Mouse (Mus musculus) cortical plate, adult 2 months (tissue): ENCODE measurements around the gene Rasl10a. TPM values are rescaled to one million over a fixed set of nuclear protein-coding genes. Genes with fewer than 3 reads are reported as not detected.

Experiments
- H3K27ac ChIP-seq: fragments of 200-500 bp; 2 replicates; pipeline ENCODE4 v1.5.1; 2012; ENCODE audit warnings: low read length, control low read depth, inconsistent platforms; ENCODE audit not compliant: insufficient read depth
- H3K4me1 ChIP-seq: fragments of 200-500 bp; 2 replicates; pipeline ENCODE4 v1.6.1; 2011; ENCODE audit warnings: low read length; ENCODE audit not compliant: control insufficient read depth, insufficient read depth
- H3K4me3 ChIP-seq: fragments of 200-500 bp; 2 replicates; pipeline ENCODE4 v1.5.1; 2011; ENCODE audit warnings: mild to moderate bottlenecking, low read length, control low read depth; ENCODE audit not compliant: insufficient read depth
- CTCF ChIP-seq: fragments of 200-500 bp; IDR thresholded peaks from 2 replicates; pipeline ENCODE4 v1.5.1; 2011; ENCODE audit warnings: mild to moderate bottlenecking, control low read depth, low read length; ENCODE audit not compliant: insufficient read depth; ENCODE audit errors: extremely low read depth
- POLR2A ChIP-seq: fragments of 200-500 bp; IDR thresholded peaks from 2 replicates; pipeline ENCODE4 v1.6.1; 2011; ENCODE audit warnings: mild to moderate bottlenecking, low read length, control low read depth; ENCODE audit not compliant: insufficient read depth; ENCODE audit errors: extremely low read depth
- polyA plus RNA-seq: library from polyadenylated mRNA; depleted of rRNA; stranded (reverse); fragments of >200 nt; gene quantifications from 2 replicates; pipeline ENCODE4 v1.2.3, GENCODE M21; 2012

The Rasl10a gene
- polyA plus RNA-seq, 1 experiment = 83.2 TPM

GRCm38 (mm10) chr11:5025108-5025507 lies 32.8 kb upstream of the Rasl10a start:
- TF ChIP-seq POLR2A (no peak), CTCF (no peak)
- Histone ChIP-seq H3K4me1 (peaks cover 3% of the 10 kb centered on the region), H3K4me3 (no peak overlapping the region), H3K27ac (no peak overlapping the region)

DNA sequence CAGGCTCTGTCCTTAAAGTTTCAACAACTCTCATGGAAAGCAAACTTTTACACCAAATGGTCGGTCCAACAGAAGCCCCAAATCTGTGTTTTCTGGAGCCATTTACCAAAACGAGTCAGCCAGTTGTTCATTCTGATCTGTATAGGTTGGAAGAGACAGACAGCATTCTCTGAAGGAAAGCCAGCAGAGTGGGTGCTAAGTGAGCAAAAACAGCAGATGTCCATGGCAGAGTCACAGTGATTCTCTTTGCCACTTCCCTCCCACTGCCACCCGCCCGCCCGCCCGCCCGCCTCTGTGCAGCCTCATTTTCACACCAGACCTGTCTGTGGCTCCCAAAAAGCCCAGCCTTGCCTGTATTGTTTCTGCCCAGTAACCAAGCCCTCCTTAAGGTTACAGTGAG lies 29.7 kb upstream of the Rasl10a start:
- peaks cover 3% of the 10 kb centered on the region for H3K4me1 ChIP-seq
- no peak overlapping the region for H3K27ac ChIP-seq
- no peak overlapping the region for H3K4me3 ChIP-seq
- TF ChIP-seq POLR2A (no peak), CTCF (no peak)

- no peak for TF ChIP-seq POLR2A
- Histone ChIP-seq H3K4me1 (peaks cover 5% of the 10 kb centered on the region), H3K27ac (no peak overlapping the region), H3K4me3 (no peak overlapping the region)
Measured at GRCm38 (mm10) chr11:5032706-5033105, 25.2 kb upstream of the Rasl10a start.

- Histone ChIP-seq H3K4me3 (no peak overlapping the region), H3K27ac (no peak overlapping the region), H3K4me1 (peaks cover 2% of the 10 kb centered on the region; the same call in 1 of the 2 replicates)
- TF ChIP-seq POLR2A = no peak
- no peak for TF ChIP-seq CTCF
Measured at GRCm38 (mm10) chr11:5033136-5033535, 24.8 kb upstream of the Rasl10a start.

- Histone ChIP-seq H3K27ac (no peak overlapping the region), H3K4me1 (peaks cover 2% of the 10 kb centered on the region; the same call in 1 of the 2 replicates), H3K4me3 (no peak overlapping the region)
- no peak for TF ChIP-seq POLR2A
- no peak for TF ChIP-seq CTCF
Measured at GRCm38 (mm10) chr11:5035421-5035820, 22.5 kb upstream of the Rasl10a start.

GRCm38 (mm10) chr11:5037146-5037854 lies 20.6 kb upstream of the Rasl10a start:
- no peak overlapping the region for H3K27ac ChIP-seq
- no peak overlapping the region for H3K4me3 ChIP-seq
- no peak for TF ChIP-seq POLR2A
- no peak for TF ChIP-seq CTCF
- peaks cover 4% of the 10 kb centered on the region; the same call in 1 of the 2 replicates for H3K4me1 ChIP-seq

GRCm38 (mm10) chr11:5040585-5040984 lies 17.3 kb upstream of the Rasl10a start:
- no peak for TF ChIP-seq CTCF
- TF ChIP-seq POLR2A = no peak
- peaks cover 7% of the 10 kb centered on the region for H3K4me1 ChIP-seq

DNA sequence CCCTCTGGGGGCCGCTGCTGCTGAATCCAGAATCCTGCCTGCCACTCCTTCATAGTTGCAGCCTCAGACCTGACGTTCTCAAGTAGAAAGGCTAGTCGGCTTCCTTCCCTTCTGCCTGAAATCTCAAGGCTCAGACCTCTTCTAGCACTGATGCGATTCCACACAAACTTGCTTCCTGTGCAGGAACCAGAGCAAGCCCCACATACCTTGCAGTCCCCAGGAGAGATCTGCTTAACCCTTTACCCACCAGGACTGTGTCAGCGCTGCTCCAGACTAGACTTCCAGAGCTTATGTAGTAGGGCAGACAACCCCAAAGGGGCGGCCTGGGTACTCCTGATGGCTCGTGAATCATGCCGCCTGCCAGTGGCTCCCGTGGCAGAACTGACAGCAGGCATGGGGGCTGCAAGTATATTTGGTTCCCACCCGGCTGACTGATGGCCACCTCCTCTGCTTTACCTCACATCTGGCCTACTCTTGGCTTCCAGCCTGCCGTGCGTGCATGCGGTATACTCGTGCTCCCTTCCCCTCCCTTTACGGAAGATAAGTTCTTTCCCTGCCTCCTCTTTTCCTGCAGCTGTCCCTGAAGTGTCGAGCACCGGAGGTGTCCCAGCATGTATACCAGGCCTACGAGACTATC lies 16.7 kb upstream of the Rasl10a start:
- Histone ChIP-seq H3K4me1 (peaks cover 7% of the 10 kb centered on the region), H3K27ac (no peak overlapping the region; the same call in 1 of the 2 replicates), H3K4me3 (no peak overlapping the region)
- TF ChIP-seq POLR2A (no peak), CTCF (no peak)

More at GRCm38 (mm10) chr11:5040585-5040984, 17.3 kb upstream of the Rasl10a start:
- Histone ChIP-seq H3K4me3 (no peak overlapping the region), H3K27ac (peak overlapping the region; percentile 36)

GRCm38 (mm10) chr11:5042645-5043381 lies 15.1 kb upstream of the Rasl10a start:
- TF ChIP-seq POLR2A (no peak), CTCF (no peak)
- Histone ChIP-seq H3K4me1 (peaks cover 9% of the 10 kb centered on the region), H3K4me3 (no peak overlapping the region), H3K27ac (peak overlapping the region; percentile 23; the same call in 1 of the 2 replicates)

DNA sequence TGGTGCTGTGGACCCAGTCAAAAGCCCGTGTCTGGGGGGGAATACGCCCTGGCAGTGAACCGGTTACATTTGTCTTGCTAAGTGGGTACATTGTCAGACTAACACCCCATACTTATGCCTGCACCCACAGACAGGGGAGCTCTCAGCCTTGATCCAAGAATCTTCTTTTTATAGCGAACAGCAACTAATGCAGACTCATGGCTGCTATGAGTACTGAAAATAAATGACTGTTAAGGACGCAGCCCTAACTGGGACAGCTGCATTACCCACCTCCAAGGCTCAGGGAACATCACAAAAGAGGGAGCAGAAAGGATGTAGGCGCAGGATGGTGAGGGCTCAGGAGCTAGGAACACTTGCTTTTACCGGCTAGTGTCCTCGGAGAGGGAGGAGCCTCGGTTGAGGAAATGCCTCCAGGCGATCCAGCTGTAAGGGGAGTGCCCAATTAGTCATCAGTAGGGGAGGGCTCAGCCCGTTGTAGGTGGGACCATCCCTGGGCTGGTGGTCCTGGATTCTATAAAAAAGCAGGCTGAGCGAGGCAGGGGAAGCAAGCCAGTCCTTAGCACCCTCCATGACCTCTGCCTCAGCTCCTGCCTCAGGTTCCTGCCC lies 11.5 kb upstream of the Rasl10a start:
- Histone ChIP-seq H3K27ac (no peak overlapping the region), H3K4me1 (peaks cover 8% of the 10 kb centered on the region), H3K4me3 (no peak overlapping the region)
- TF ChIP-seq CTCF = no peak
- TF ChIP-seq POLR2A = peak; percentile 57
